Mouse (Mus musculus): ENCODE measurements around the gene BC037034. TPM values are rescaled to one million over a fixed set of nuclear protein-coding genes. Genes with fewer than 3 reads are reported as not detected.
A peak's percentile ranks its signal among the peaks of the same experiment; 100 is the strongest.

The BC037034 gene
- total RNA-seq (2014; rRNA removed; ENCODE audit: low replicate concordance) = 12.0 and 13.4 TPM in 2 replicates
- polyA plus RNA-seq (2015; fragmentation: Nextera tagmentation; extraction: Ambion mirVana) = 0.96 and 1.1 TPM in 2 replicates

GRCm38 (mm10) chr5:138263260-138264206, at the start of gene BC037034:
Gene BC037034 (minus strand): TSS chr5:138264033.
- peak within 1 kb of the TSS; percentile 79 for H3K9ac ChIP-seq (replicated peaks; ENCODE audit: low read depth, low read length)
- no peaks in the 10 kb centered on the region for H3K27me3 ChIP-seq (ENCODE audit: control insufficient read depth, insufficient read depth, low read length)
- H3K27ac ChIP-seq (ENCODE audit: low read depth) = peak within 1 kb of the TSS; percentile 53
- no peaks in the 10 kb centered on the region for H3K9me3 ChIP-seq (replicated peaks; ENCODE audit: control insufficient read depth, low read length)
- H3K4me2 ChIP-seq (ENCODE audit: low read depth, low read length) = peak within 1 kb of the TSS; percentile 98
- TF ChIP-seq CTCF (IDR thresholded peaks at IDR 0.05; ENCODE audit: low read depth) (no peak), EP300 (IDR thresholded peaks at IDR 0.05; ENCODE audit: low read depth) (peak; percentile 22; the same call in 1 of the 2 replicates)
- under 1% methylated on average over 67 of the region's 71 CpGs for WGBS
- peaks cover 8% of the 10 kb centered on the region; the same call in 1 of the 2 replicates for H3K4me1 ChIP-seq (ENCODE audit: control insufficient read depth, insufficient read depth)
- H3K4me3 ChIP-seq (ENCODE audit: low read depth, low read length) = peak within 1 kb of the TSS; percentile 85
- H3K36me3 ChIP-seq (replicated peaks; ENCODE audit: control insufficient read depth, insufficient read depth, low read length) = peaks cover 31% of the 10 kb centered on the region
- peak; percentile 89 for ATAC-seq (ENCODE audit: insufficient read depth, low read depth)
- peak; percentile 87 for DNase-seq (ENCODE audit: low spot score)

- TF ChIP-seq CTCF (IDR thresholded peaks at IDR 0.05; ENCODE audit: low read depth) (no peak), EP300 (IDR thresholded peaks at IDR 0.05; ENCODE audit: low read depth) (no peak)
- Histone ChIP-seq H3K27ac (ENCODE audit: low read depth) (no peak overlapping the region), H3K4me2 (ENCODE audit: low read depth, low read length) (no peak overlapping the region), H3K4me3 (ENCODE audit: low read depth, low read length) (no peak overlapping the region), H3K9ac (replicated peaks; ENCODE audit: low read depth, low read length) (no peak overlapping the region), H3K9me3 (replicated peaks; ENCODE audit: control insufficient read depth, low read length) (no peaks in the 10 kb centered on the region), H3K27me3 (ENCODE audit: control insufficient read depth, insufficient read depth, low read length) (no peaks in the 10 kb centered on the region), H3K36me3 (replicated peaks; ENCODE audit: control insufficient read depth, insufficient read depth, low read length) (no peaks in the 10 kb centered on the region), H3K4me1 (ENCODE audit: control insufficient read depth, insufficient read depth) (no peaks in the 10 kb centered on the region)
- no peak for DNase-seq (ENCODE audit: low spot score)
- WGBS = 69% methylated on average over 3 of the region's 3 CpGs
- ATAC-seq (ENCODE audit: insufficient read depth, low read depth) = no peak
Observed at GRCm38 (mm10) chr5:138312795-138313194, 49.0 kb upstream of the BC037034 start.

DNA sequence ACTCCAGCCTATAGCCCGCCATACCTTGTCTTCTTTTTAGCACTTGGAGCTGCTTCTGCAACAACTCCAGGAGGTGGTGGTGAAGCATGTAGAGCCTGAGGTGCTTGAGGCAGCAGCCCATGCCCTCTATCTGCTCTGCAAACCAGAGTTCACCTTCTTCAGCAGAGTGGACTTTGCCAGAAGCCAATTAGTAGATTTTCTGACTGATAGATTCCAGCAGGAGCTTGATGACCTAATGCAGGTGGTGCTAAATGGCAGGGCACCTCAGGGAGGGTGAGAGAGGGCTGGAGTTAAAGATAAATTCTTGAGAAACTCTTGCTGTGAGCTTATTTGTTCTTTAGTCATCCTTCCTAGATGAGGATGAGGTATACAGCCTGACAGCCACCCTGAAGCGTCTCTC, 35.8 kb upstream of the BC037034 start:
- Histone ChIP-seq H3K9me3 (replicated peaks; ENCODE audit: control insufficient read depth, low read length) (no peaks in the 10 kb centered on the region), H3K36me3 (replicated peaks; ENCODE audit: control insufficient read depth, insufficient read depth, low read length) (no peaks in the 10 kb centered on the region), H3K27me3 (ENCODE audit: control insufficient read depth, insufficient read depth, low read length) (no peaks in the 10 kb centered on the region), H3K27ac (ENCODE audit: low read depth) (no peak overlapping the region), H3K4me3 (ENCODE audit: low read depth, low read length) (no peak overlapping the region), H3K9ac (replicated peaks; ENCODE audit: low read depth, low read length) (no peak overlapping the region), H3K4me1 (ENCODE audit: control insufficient read depth, insufficient read depth) (no peaks in the 10 kb centered on the region), H3K4me2 (ENCODE audit: low read depth, low read length) (no peak overlapping the region)
- DNase-seq (ENCODE audit: low spot score) (no peak), ATAC-seq (ENCODE audit: insufficient read depth, low read depth) (no peak)
- 75% methylated on average over 2 of the region's 2 CpGs for WGBS
- no peak for TF ChIP-seq EP300 (IDR thresholded peaks at IDR 0.05; ENCODE audit: low read depth)
- no peak for TF ChIP-seq CTCF (IDR thresholded peaks at IDR 0.05; ENCODE audit: low read depth)

DNA sequence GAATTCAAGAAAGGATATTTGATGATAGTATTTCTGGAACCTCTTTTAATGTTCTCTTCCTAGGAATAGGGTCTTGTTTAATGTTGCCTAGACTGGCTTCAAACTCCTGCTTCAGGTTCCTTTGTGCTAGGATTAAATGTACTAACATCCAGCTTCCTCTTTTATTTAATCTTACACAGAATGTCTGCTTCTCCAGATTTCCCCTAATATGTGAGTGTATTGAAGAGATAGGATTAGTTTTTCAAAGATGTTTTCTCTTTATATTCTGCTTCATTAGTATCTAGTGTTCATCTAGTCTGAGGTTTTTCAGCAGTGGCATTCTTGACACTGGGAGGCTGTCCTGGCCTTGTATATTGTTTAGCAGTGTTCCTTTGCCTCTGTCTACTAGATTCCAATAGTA, 30.3 kb upstream of the BC037034 start:
- TF ChIP-seq CTCF (IDR thresholded peaks at IDR 0.05; ENCODE audit: low read depth) = no peak
- TF ChIP-seq EP300 (IDR thresholded peaks at IDR 0.05; ENCODE audit: low read depth) = no peak
- DNase-seq (ENCODE audit: low spot score) = no peak
- no peaks in the 10 kb centered on the region for H3K4me1 ChIP-seq (ENCODE audit: control insufficient read depth, insufficient read depth)
- H3K4me2 ChIP-seq (ENCODE audit: low read depth, low read length) = no peak overlapping the region
- no peak overlapping the region for H3K4me3 ChIP-seq (ENCODE audit: low read depth, low read length)
- ATAC-seq (ENCODE audit: insufficient read depth, low read depth) = no peak
- H3K27me3 ChIP-seq (ENCODE audit: control insufficient read depth, insufficient read depth, low read length) = no peaks in the 10 kb centered on the region
- H3K36me3 ChIP-seq (replicated peaks; ENCODE audit: control insufficient read depth, insufficient read depth, low read length) = no peaks in the 10 kb centered on the region
- H3K9ac ChIP-seq (replicated peaks; ENCODE audit: low read depth, low read length) = no peak overlapping the region
- no peaks in the 10 kb centered on the region for H3K9me3 ChIP-seq (replicated peaks; ENCODE audit: control insufficient read depth, low read length)
- no peak overlapping the region for H3K27ac ChIP-seq (ENCODE audit: low read depth)

- Histone ChIP-seq H3K27me3 (ENCODE audit: control insufficient read depth, insufficient read depth, low read length) (no peaks in the 10 kb centered on the region), H3K27ac (ENCODE audit: low read depth) (no peak overlapping the region), H3K36me3 (replicated peaks; ENCODE audit: control insufficient read depth, insufficient read depth, low read length) (no peaks in the 10 kb centered on the region), H3K9ac (replicated peaks; ENCODE audit: low read depth, low read length) (no peak overlapping the region), H3K4me2 (ENCODE audit: low read depth, low read length) (no peak overlapping the region), H3K9me3 (replicated peaks; ENCODE audit: control insufficient read depth, low read length) (no peaks in the 10 kb centered on the region), H3K4me3 (ENCODE audit: low read depth, low read length) (no peak overlapping the region), H3K4me1 (ENCODE audit: control insufficient read depth, insufficient read depth) (no peaks in the 10 kb centered on the region)
- WGBS = 58% methylated on average over 1 of the region's 1 CpGs
- no peak for ATAC-seq (ENCODE audit: insufficient read depth, low read depth)
- no peak for DNase-seq (ENCODE audit: low spot score)
- TF ChIP-seq EP300 (IDR thresholded peaks at IDR 0.05; ENCODE audit: low read depth) (no peak), CTCF (IDR thresholded peaks at IDR 0.05; ENCODE audit: low read depth) (no peak)
Observed at GRCm38 (mm10) chr5:138291638-138292037, 27.8 kb upstream of the BC037034 start.
